Mouse (Mus musculus) hindbrain, embryonic 14.5 days (tissue): ENCODE data around the gene Nbea. TPM values are rescaled to one million over a fixed set of nuclear protein-coding genes. Genes with fewer than 3 reads are reported as not detected.

Experiments used
- ATAC-seq: fragments of 200-750 bp; cut with Nextera tagmentation; 2 replicates; pipeline ENCODE4 v1.8.0; 2017; ENCODE audit warnings: moderate number of reproducible peaks, mild to moderate bottlenecking, moderate TSS enrichment, moderate library complexity; ENCODE audit not compliant: low FRiP score
- DNase-seq: peaks from one replicate; pipeline ENCODE4 v3.0.0-alpha.2; 2015; ENCODE audit warnings: low spot score
- H3K27ac ChIP-seq: fragments of 300-500 bp; sonication (generic); 2 replicates; pipeline ENCODE4 v1.5.1; 2014; ENCODE audit warnings: mild to moderate bottlenecking, moderate library complexity
- H3K27me3 ChIP-seq: fragments of 300-500 bp; sonication (generic); 2 replicates; pipeline ENCODE4 v1.6.1; 2014; ENCODE audit warnings: mild to moderate bottlenecking, low read length, mixed read lengths; ENCODE audit not compliant: control insufficient read depth, insufficient read depth
- H3K36me3 ChIP-seq: fragments of 300-500 bp; sonication (generic); replicated peaks from 2 replicates; pipeline ENCODE4 v1.6.1; 2014; ENCODE audit not compliant: control insufficient read depth, insufficient read depth
- H3K4me1 ChIP-seq: fragments of 300-500 bp; sonication (generic); replicated peaks from 2 replicates; pipeline ENCODE4 v1.6.1; 2014; ENCODE audit warnings: antibody characterized with exemption, low read length, mixed read lengths; ENCODE audit not compliant: control insufficient read depth, insufficient read depth
- H3K4me2 ChIP-seq: fragments of 300-500 bp; sonication (generic); replicated peaks from 2 replicates; pipeline ENCODE4 v1.6.1; 2014; ENCODE audit warnings: mild to moderate bottlenecking, moderate library complexity
- H3K4me3 ChIP-seq: fragments of 300-500 bp; sonication (generic); replicated peaks from 2 replicates; pipeline ENCODE4 v1.5.1; 2014; ENCODE audit warnings: mild to moderate bottlenecking, low read length
- H3K9ac ChIP-seq: fragments of 300-500 bp; sonication (generic); 2 replicates; pipeline ENCODE4 v1.6.1; 2014
- H3K9me3 ChIP-seq: fragments of 300-500 bp; sonication (generic); 2 replicates; pipeline ENCODE4 v1.6.1; 2016; ENCODE audit warnings: low read length; ENCODE audit not compliant: control insufficient read depth
- WGBS: fragments of 180-500 bp; shearing (Covaris S2); extraction: QIAGEN DNeasy Blood & Tissue Kit; methylation state at CpG from one replicate; pipeline ENCODE4 v1.1.7; 2014; 5-methylcytosine and 5-hydroxymethylcytosine counted together
- polyA plus RNA-seq: library from polyadenylated mRNA; unstranded; fragments of >200 nt; fragmentation: Nextera tagmentation; extraction: Ambion mirVana; gene quantifications from 2 replicates; pipeline ENCODE4 v1.2.1, GENCODE M21; 2014

The Nbea gene
- polyA plus RNA-seq, 1 experiment from 2014 or later: 86.2 TPM

- H3K36me3 ChIP-seq: no peaks in the 10 kb centered on the region
- H3K27me3 ChIP-seq: no peaks in the 10 kb centered on the region
- DNase-seq: no peak
- 94% methylated on average over 2 of the region's 2 CpGs for WGBS
- H3K4me2 ChIP-seq: no peak overlapping the region
- no peaks in the 10 kb centered on the region for H3K9me3 ChIP-seq
- no peak overlapping the region for H3K9ac ChIP-seq
- no peak for ATAC-seq
- H3K4me1 ChIP-seq: no peaks in the 10 kb centered on the region
- H3K4me3 ChIP-seq: no peak overlapping the region
- no peak overlapping the region for H3K27ac ChIP-seq
Observed at GRCm38 (mm10) chr3:56157864-56158263, 25.6 kb downstream of the Nbea start.

GRCm38 (mm10) chr3:56126674-56127073 lies 56.8 kb downstream of the Nbea start:
- DNase-seq: no peak
- 86% methylated on average over 3 of the region's 3 CpGs for WGBS
- H3K4me3 ChIP-seq: no peak overlapping the region
- H3K27me3 ChIP-seq: no peaks in the 10 kb centered on the region
- H3K4me2 ChIP-seq: no peak overlapping the region
- no peak for ATAC-seq
- no peak overlapping the region for H3K9ac ChIP-seq
- H3K27ac ChIP-seq: no peak overlapping the region
- no peaks in the 10 kb centered on the region for H3K4me1 ChIP-seq
- peaks cover 4% of the 10 kb centered on the region; the same call in 1 of the 2 replicates for H3K36me3 ChIP-seq
- peaks cover 14% of the 10 kb centered on the region for H3K9me3 ChIP-seq

DNA sequence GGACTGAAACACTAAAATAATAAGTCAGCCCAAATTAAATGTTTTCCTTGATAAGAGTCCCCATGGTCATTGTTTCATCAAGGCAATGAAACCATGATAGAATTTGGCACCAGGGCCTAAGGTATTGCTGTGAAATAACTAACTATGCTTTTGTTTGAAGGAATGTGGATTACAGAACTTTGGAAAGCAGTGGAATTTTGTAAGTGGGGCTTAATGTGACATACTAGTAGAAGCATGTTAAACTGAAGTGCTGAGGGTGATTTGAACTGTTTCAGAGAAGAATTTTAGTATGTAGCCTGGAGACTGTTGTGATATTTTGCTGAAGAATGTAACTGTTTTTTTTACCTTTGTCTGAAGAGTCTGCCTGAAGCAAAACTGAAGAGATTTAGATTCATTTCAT lies 66.9 kb downstream of the Nbea start:
- H3K9me3 ChIP-seq: no peaks in the 10 kb centered on the region
- DNase-seq: no peak
- H3K4me2 ChIP-seq: no peak overlapping the region
- no peaks in the 10 kb centered on the region for H3K4me1 ChIP-seq
- H3K9ac ChIP-seq: no peak overlapping the region
- no peak overlapping the region for H3K4me3 ChIP-seq
- no peak for ATAC-seq
- H3K27me3 ChIP-seq: no peaks in the 10 kb centered on the region
- H3K36me3 ChIP-seq: 0 out of 2 replicates have a peak, but pooled peaks cover 4% of the 10 kb centered on the region
- H3K27ac ChIP-seq: no peak overlapping the region

GRCm38 (mm10) chr3:56108101-56108500 lies 75.4 kb downstream of the Nbea start:
- H3K9me3 ChIP-seq: no peaks in the 10 kb centered on the region
- no peaks in the 10 kb centered on the region for H3K27me3 ChIP-seq
- no peaks in the 10 kb centered on the region for H3K4me1 ChIP-seq
- WGBS: 74% methylated on average over 2 of the region's 2 CpGs
- ATAC-seq: no peak
- no peak overlapping the region for H3K4me3 ChIP-seq
- no peak overlapping the region for H3K4me2 ChIP-seq
- H3K36me3 ChIP-seq: no peaks in the 10 kb centered on the region
- H3K27ac ChIP-seq: no peak overlapping the region
- no peak overlapping the region for H3K9ac ChIP-seq
- no peak for DNase-seq

GRCm38 (mm10) chr3:56097105-56097504 lies 86.4 kb downstream of the Nbea start:
- Histone ChIP-seq H3K27ac (peak overlapping the region; percentile 0; the same call in 1 of the 2 replicates), H3K4me2 (no peak overlapping the region), H3K9ac (no peak overlapping the region), H3K4me3 (no peak overlapping the region), H3K4me1 (peaks cover 7% of the 10 kb centered on the region; the same call in 1 of the 2 replicates), H3K36me3 (no peaks in the 10 kb centered on the region), H3K9me3 (no peaks in the 10 kb centered on the region), H3K27me3 (no peaks in the 10 kb centered on the region)
- ATAC-seq (no peak), DNase-seq (no peak)
- WGBS: 9% methylated on average over 5 of the region's 5 CpGs

DNA sequence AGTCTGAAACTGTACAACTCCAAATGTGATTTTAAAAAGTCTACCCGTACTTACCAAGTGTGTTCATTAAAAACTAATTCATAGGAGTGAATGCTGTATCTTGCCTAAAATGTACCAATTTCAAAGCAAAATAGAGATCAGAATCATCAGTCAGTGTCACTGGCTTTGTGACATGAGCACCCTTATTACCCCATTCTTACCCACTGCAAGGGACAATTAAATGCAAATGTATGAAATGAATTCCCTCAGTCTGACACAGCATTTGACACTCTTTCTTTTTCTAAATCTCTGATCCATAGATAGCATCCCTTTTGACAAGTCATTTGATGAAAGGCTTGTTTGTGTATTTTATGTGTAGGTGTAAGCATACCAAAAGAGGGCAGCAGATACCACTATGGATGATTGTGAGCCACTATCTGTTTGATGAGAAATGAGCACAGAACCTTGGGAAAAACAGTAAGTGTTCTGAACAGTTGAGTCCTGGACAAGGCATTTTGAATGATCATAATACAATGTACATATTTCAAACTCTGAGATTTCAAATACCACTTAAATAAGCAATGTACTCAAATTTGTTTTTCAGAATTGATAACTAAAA lies 104.4 kb downstream of the Nbea start:
- peaks cover 25% of the 10 kb centered on the region; the same call in 1 of the 2 replicates for H3K36me3 ChIP-seq
- DNase-seq: peak; percentile 76
- WGBS: 98% methylated on average over 1 of the region's 1 CpGs
- H3K27ac ChIP-seq: no peak overlapping the region
- no peaks in the 10 kb centered on the region for H3K27me3 ChIP-seq
- H3K4me1 ChIP-seq: no peaks in the 10 kb centered on the region
- ATAC-seq: peak; percentile 24; the same call in 1 of the 2 replicates
- no peak overlapping the region for H3K9ac ChIP-seq
- no peaks in the 10 kb centered on the region for H3K9me3 ChIP-seq
- H3K4me2 ChIP-seq: no peak overlapping the region
- no peak overlapping the region for H3K4me3 ChIP-seq

DNA sequence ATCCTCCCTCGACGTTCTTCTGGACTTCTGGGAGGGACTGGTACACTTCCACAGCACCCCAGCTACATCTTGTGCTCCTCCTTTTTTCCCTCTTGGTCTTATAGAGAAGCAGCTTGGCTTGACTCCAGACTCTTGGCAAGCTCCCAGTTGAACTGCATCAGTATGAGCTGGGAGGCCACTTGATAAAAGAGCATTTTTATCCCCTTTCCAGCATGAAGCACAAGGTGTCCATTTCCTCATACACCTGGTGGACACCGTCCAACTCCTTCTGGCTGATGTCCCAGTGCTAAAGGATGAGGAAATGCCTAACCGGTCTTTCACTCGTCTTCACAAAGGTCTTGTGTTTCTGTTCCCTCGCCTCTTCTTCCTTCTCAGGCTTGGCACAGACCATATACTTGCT lies 115.7 kb downstream of the Nbea start:
- DNase-seq (peak; percentile 50), ATAC-seq (no peak)
- Histone ChIP-seq H3K9me3 (no peaks in the 10 kb centered on the region), H3K36me3 (peaks cover 16% of the 10 kb centered on the region), H3K27me3 (no peaks in the 10 kb centered on the region), H3K4me2 (no peak overlapping the region), H3K9ac (no peak overlapping the region), H3K4me1 (no peaks in the 10 kb centered on the region), H3K4me3 (no peak overlapping the region), H3K27ac (no peak overlapping the region)
- 74% methylated on average over 6 of the region's 6 CpGs for WGBS

DNA sequence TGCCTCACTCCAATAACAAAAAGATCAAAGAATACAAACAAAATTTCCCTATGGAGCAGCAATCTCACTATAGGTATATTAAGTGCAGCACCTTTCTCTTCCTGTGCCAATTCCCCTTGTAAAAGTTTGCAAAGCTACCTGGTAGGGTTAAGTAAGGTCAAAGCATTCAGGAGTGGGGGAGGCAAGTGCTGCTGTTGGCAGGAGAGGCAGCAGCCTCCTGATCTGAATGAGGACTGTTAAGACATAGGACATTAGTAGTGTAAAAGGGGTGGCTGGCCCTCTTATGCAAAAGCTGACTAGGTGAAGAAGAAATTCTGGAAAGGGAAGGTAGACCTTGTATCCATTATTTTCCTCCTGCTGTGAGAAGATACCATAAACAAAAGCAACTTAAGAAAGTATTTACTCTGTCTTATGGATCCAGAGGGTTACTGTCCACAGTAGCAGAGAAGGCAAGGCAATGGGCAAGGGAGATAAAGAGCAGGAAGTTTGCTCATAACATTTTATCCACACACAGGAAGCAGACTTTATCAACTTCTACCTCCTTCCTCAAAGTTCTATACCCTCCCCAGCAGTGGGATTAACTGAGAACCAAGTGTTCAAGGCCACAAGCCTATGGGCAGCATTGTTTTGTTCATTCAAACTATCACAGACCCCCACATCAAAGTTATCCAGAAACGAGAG lies 117.0 kb downstream of the Nbea start:
- ATAC-seq: no peak

GRCm38 (mm10) chr3:56065234-56065633 lies 118.3 kb downstream of the Nbea start:
- H3K4me2 ChIP-seq: no peak overlapping the region
- H3K9ac ChIP-seq: no peak overlapping the region
- H3K4me1 ChIP-seq: no peaks in the 10 kb centered on the region
- H3K9me3 ChIP-seq: no peaks in the 10 kb centered on the region
- no peak for DNase-seq
- H3K4me3 ChIP-seq: no peak overlapping the region
- no peak for ATAC-seq
- H3K36me3 ChIP-seq: peaks cover 16% of the 10 kb centered on the region
- no peak overlapping the region for H3K27ac ChIP-seq
- H3K27me3 ChIP-seq: no peaks in the 10 kb centered on the region
- WGBS: 78% methylated on average over 4 of the region's 4 CpGs

More for the DNA sequence above, 117.0 kb downstream of the Nbea start:
- peaks cover 16% of the 10 kb centered on the region for H3K36me3 ChIP-seq
- H3K4me3 ChIP-seq: no peak overlapping the region
- no peak for DNase-seq
- no peaks in the 10 kb centered on the region for H3K4me1 ChIP-seq
- H3K4me2 ChIP-seq: no peak overlapping the region
- no peaks in the 10 kb centered on the region for H3K9me3 ChIP-seq
- no peak overlapping the region for H3K27ac ChIP-seq
- H3K27me3 ChIP-seq: no peaks in the 10 kb centered on the region
- H3K9ac ChIP-seq: no peak overlapping the region
- 85% methylated on average over 1 of the region's 1 CpGs for WGBS
